Mouse (Mus musculus) adrenal gland, adult 18-20 months (tissue): ENCODE measurements at regions not wholly inside any gene's neighbourhood (a gene's known extent, or its start where the extent isn't known, plus 50 kb on each side); places are given as distances from the start of the nearest gene placed in this dataset.

Source experiments
- DNase-seq, 2 experiments: peaks; one replicate each; pipeline ENCODE4 v3.0.0; 2021 to 2022; ENCODE audit warnings: low spot score in 2 of 2

GRCm38 (mm10) chr6:147816861-147817260 is 230.2 kb upstream of the Far2 start:
- no peak for DNase-seq

- no peak for DNase-seq
Measured at GRCm38 (mm10) chr6:147817262-147817661, 229.8 kb upstream of the Far2 start.

DNA sequence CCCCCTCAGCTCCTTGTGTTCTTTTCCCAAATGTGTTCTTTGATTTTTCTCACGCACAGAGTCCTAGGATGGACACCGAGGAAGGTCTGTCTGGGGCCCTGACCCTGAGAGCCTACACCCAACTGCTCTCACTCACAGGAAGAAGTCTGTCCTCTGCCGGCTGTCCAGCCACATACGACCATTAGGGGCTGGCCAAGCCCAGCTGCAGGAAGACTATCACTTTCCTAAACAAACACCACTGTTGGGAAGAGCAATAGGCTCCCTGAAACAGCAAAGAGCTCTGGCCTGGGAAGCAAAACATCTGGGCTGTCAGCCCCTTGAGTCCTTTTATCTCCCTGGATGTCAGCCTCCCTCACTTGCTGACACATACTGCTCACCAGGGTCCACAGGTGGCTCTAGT is 224.8 kb upstream of the Far2 start:
- no peak for DNase-seq

DNA sequence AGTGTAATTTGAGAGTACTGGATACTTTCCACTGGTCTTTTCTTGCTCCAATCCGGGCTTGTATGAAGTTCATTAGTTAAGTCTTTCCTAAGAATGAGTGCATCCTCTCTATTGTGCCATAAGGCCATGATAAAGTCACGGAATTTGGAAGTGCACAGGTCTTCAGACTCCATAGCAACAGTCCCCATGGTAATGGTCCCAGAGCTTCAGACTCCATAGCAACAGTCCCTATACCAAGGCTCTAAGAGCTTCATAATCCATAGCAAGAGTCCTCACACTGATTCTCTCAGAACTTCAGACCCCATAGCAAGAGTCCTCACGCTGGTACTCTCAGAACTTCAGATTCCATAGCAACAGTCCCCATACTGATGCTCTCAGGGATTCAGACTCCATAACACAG is 214.5 kb upstream of the Far2 start:
- no peak for DNase-seq

- no peak for DNase-seq
Measured at GRCm38 (mm10) chr6:147833501-147833900, 213.6 kb upstream of the Far2 start.

DNA sequence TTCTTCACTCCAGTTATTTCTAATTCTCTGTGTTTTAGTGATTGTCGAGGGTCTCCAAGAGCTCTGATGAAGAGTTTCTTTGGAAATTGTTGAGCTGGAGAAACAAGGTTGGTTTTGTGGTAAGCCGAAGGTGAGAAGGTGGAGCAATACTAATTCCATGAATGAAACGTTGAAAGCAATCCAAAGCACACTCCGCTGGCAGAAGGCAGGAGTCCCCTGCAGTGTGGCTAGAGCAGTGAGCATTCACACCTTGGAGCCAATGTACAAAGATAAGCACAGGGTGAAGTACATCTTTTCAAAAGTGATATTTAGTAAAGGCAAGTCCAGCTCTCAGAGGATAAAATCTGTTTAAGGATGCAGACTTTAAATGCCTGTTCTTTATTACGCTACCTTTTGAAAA is 208.2 kb upstream of the Far2 start:
- DNase-seq, result no peak

DNA sequence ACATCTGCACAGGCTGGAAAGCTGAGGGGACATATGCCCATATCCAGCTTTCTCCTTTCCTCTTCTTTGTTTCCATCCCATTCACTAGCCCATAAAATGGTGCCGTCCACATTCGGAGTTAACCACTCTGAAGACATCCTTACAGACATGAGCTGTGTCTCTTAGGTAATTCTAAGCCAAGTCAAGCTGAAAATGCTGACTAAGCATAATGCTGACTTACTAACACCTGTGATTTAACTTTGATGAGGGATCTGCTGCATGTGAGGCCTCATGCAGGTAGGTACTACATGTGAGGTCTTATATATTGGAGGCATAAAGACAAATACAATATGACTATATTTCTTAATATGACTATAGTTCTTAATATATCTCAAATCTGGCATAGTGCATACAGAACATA is 197.1 kb upstream of the Far2 start:
- DNase-seq, result no peak

GRCm38 (mm10) chr6:147861116-147861515 is 185.9 kb upstream of the Far2 start:
- no peak for DNase-seq

GRCm38 (mm10) chr6:147871033-147871432 is 176.0 kb upstream of the Far2 start:
- DNase-seq, result no peak

DNA sequence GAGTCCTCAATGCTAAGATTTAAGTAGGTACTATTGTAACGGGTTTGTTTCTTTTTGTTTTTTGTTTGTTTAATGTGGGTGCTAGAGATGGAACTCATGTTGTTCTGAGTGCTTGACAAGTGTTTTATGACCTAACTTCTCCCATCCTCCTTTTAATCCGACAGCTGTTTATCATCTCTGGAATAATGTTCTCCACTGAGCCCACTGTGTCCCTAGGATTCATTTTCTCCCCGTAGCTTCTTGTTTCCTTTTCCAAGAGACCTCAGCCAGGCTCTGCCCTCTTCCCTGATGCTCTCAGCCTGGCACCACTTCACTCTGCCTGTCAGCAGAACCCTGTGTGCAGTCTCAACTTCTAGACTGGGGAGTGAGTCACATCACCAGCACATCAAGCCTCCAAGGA is 173.9 kb upstream of the Far2 start:
- no peak for DNase-seq

- no peak for DNase-seq
Measured at GRCm38 (mm10) chr6:147878485-147878884, 168.6 kb upstream of the Far2 start.

GRCm38 (mm10) chr6:147885902-147886301 is 161.2 kb upstream of the Far2 start:
- DNase-seq, result no peak

DNA sequence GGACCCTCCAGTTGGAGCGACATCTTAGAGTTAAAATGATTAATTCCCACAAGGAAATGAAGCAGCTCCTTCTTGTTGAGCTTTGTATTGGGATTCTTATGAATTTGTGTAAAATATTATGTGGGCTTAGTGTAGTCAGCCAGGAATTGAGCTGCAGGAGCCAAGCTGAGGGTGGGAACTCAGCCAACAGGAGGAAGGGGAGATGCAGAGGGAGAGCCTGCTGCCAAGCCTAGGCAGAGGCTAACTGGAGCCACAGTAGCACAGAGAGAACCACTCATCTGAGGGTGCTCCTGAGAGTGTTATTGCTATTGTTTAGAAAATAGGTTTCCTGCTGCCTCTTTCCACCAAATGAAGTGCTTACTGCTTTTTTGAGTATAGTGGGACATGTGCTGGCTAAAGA is 127.4 kb upstream of the Far2 start:
- DNase-seq, result no peak

DNA sequence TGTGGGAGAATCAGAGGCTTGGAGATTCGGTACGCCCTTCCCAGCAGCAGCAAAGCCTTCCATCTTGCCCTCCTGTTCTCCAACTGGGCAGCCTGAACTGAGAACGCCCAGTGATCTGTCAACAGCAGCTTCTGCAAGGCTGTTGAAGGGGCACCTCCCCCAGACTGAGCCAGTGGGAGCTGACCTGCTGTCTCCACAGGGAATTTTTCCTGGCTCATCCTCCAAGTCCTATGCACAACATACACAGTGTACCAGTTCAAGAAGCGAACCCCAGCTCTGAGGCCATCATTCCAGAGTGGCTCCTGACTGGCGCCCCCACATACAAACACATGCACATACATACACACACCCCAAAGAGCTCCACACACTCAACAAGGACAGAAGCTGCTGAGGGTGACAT is 126.0 kb upstream of the Far2 start:
- no peak for DNase-seq

- no peak for DNase-seq
Measured at GRCm38 (mm10) chr6:147922506-147922905, 124.6 kb upstream of the Far2 start.

DNA sequence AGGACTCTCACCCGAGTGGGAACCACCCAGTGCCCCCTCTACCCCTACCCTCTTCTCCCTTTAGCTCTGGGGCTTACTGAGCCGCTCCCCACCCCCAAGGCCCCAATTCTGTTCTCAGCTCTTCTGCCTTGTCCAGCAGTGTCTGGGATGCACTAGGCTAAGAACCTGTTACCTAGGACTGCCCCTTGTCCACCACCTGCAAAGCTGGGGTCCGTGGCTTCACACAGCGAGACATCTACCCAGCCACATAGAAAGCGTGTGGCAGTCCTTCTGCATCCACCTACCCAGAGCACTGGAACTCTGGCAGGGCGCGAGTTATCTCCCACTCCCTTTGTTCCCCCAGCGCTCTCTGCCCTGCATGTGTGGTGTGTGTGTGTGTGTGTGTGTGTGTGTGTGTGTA is 123.8 kb upstream of the Far2 start:
- DNase-seq, result no peak

DNA sequence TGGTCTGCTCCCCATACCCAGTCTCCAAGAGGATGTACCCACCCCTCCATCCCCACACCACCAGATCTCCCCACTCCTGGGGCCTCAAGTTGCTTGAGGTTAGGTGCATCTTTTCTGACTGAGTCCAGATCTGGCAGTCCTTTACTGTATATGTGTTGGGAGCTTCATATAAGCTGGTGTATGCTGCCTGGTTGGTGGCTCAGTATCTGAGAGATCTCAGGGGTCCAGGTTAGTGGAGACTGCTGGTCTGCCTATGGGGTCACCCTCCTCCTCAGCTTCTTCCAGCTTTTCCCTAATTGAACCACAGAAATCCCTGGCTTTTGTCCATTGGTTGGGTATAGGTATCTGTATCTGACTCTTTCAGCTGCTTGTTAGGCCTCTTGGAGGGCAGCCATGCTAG is 118.1 kb upstream of the Far2 start:
- DNase-seq, result no peak

- no peak for DNase-seq
Measured at GRCm38 (mm10) chr6:147944020-147944419, 103.0 kb upstream of the Far2 start.

GRCm38 (mm10) chr6:147944940-147945676 is 102.0 kb upstream of the Far2 start:
- DNase-seq, result peak in 1 of 2 experiments; percentile 10

DNA sequence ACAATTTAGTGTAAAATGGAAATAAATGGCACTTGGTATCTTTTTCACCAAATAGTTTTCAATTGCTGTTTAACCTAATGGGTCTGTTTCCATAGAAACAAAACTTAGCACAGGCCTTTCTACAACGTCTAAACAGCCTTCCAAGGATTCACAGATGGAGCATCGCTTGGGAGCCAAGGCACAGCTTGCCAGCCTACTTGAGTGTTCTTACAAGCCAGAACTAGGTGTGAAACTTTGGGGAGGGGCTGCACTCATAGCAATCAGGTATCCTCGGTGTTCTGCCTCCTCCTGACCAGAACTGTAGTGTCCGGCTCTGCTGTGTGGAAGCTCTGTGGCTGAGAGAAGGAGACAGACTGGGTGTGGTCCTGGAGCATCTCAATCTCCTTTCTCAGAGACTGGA is 99.1 kb upstream of the Far2 start:
- no peak for DNase-seq

DNA sequence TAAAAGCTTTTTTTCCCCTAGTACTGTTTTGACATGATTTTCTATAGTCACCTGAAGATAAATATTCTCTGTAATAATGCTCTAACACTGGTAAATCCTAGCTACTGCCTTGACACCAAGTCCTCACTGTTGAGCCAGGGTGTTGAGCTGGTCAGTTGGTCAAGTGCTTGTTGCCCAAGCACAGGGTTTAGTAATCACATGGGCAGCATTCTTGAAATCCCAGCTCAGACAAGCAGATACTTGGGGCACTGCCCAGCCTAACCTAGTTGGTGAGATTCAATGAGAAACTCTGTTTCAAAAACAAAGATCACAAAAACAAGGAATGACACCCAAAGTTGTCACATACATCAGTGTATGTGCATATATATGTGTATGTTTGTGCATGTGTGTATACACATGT is 95.4 kb upstream of the Far2 start:
- DNase-seq, result no peak

GRCm38 (mm10) chr6:147953058-147953679 is 93.9 kb upstream of the Far2 start:
- DNase-seq, result no peak

- DNase-seq, result no peak
Measured at GRCm38 (mm10) chr6:147953753-147954152, 93.3 kb upstream of the Far2 start.
